ENCODE assay signal across 4 mouse cellular contexts in the genomic region with DNA sequence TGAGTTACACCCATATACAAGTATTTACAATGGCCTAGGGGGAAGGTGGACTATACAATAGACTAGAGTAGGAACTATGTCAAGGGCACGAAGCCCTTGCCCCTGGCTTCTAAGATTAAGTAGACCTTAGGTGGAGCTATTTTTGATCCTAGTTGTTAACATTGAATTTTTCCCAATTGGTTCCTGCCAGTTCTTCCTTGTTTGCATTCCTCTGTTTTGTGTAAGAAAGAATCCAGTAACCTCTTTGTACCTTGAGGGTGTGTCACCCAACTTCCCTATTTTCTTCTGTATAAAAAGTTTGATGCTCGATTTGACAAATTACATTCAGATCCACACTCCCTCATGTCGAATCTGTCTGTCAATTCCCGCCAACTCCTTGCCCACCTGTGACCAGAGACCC.
A peak's percentile ranks its signal among the peaks of the same experiment; 100 is the strongest.
DNase-seq lines count a peak whose midpoint lies in the region.
"Not testable (repeated sequence)": the region's sequence is repeated elsewhere in the genome, so short reads cannot be mapped to it uniquely, and the experiment has no call there.

No protein-coding gene starts in this region.

- H3K4me1 ChIP-seq in ES-E14 (ENCODE audit: control insufficient read depth in 2 of 2, insufficient read depth in 2 of 2, low read length in 2 of 2, poor library complexity in 1 of 2): not testable (repeated sequence)

- not testable (repeated sequence) for H3K9me3 ChIP-seq in ES-E14 (ENCODE audit: control insufficient read depth, insufficient read depth, low read depth, low read length)

- not testable (repeated sequence) for H3K4me3 ChIP-seq in ES-E14 (ENCODE audit: insufficient read depth in 1 of 2, low read depth in 1 of 2, low read length in 2 of 2, poor library complexity in 1 of 2, severe bottlenecking in 1 of 2)

- not testable (repeated sequence) for H3K27ac ChIP-seq in ES-E14 (ENCODE audit: insufficient read depth, low read depth, low read length, poor library complexity, severe bottlenecking)

- not testable (repeated sequence) for H3K36me3 ChIP-seq in ES-E14 (ENCODE audit: control insufficient read depth, insufficient read depth, low read length, poor library complexity, severe bottlenecking)

- DNase-seq in ES-CJ7 (ENCODE audit: low read depth, low spot score) (peak; percentile 25), ES-E14 (ENCODE audit: low read depth, low spot score) (peak; percentile 17), R1 (ENCODE audit: low read depth, low spot score) (peak; percentile 65), ZHBTc4 (ENCODE audit: low read depth, low spot score) (peak; percentile 71)

- H3K9ac ChIP-seq in ES-E14 (ENCODE audit: insufficient read depth, low read depth, low read length, poor library complexity, severe bottlenecking): not testable (repeated sequence)

- in situ Hi-C loops in ES-E14 (cut with MboI; ENCODE audit: low sequenced_read_pairs in 2 of 2, unreplicated experiment in 2 of 2): not testable (repeated sequence)

Comparison
In these comparisons a context has a peak if more than half of its experiments do, and no peak if none do; other contexts are left out.
1. DNase-seq: peak in every context shown above with its lines; median percentile 71 in ZHBTc4; 65 in R1; 25 in ES-CJ7; 17 in ES-E14.